8 mouse cellular contexts compared by ENCODE assay signal in genomic region chr2:52558411-52558810, GRCm38 (mm10).
DNase-seq lines count a peak whose midpoint lies in the region; ATAC-seq and TF ChIP-seq lines count a peak whose summit lies in the region.

No protein-coding gene starts in this region.

- peak overlapping the region; percentile 89 for H3K4me3 ChIP-seq in cerebellum, adult 2 months (replicated peaks; ENCODE audit: insufficient read depth, low read depth, low read length)

- ATAC-seq in granulocyte monocyte progenitor cell, adult 5-6 weeks (replicated peaks; ENCODE audit: poor library complexity, severe bottlenecking), result peak; percentile 59
- no peak for ATAC-seq in activated CD4-positive, CD25-positive, alpha-beta regulatory T cell, adult 4 months

- WGBS in cerebellum, adult 2 months, result 5% methylated on average over 8 of the region's 8 CpGs

- TF ChIP-seq CTCF in cerebellum, adult 2 months (IDR thresholded peaks at IDR 0.05; ENCODE audit: borderline replicate concordance, insufficient read depth, low read depth, low read length), result no peak

- no peaks in the 10 kb centered on the region for H3K27me3 ChIP-seq in cerebellum, adult 2 months (ENCODE audit: control insufficient read depth, insufficient read depth, low read length)

- DNase-seq in adrenal gland, postnatal 10 days, result peak; percentile 7
- DNase-seq in adrenal gland, adult (ENCODE audit: inconsistent age in 2 of 2, low spot score in 1 of 2), result no peak
- peak; percentile 83 to 91 for DNase-seq in cerebellum, adult 2 months
- DNase-seq in left cerebral cortex, adult 8-10 months (ENCODE audit: low spot score in 2 of 2), result peak; percentile 48 to 70
- DNase-seq in retina, postnatal 7 days (ENCODE audit: low read depth, low spot score), result peak; percentile 11
- no peak for DNase-seq in testis, postnatal 14 days (ENCODE audit: low spot score)

- H3K4me1 ChIP-seq in cerebellum, adult 2 months (ENCODE audit: control insufficient read depth, insufficient read depth, low read length), result peaks cover 24% of the 10 kb centered on the region

- peak; percentile 93; the same call in 1 of the 2 replicates for TF ChIP-seq POLR2A in cerebellum, adult 2 months (IDR thresholded peaks at IDR 0.05; ENCODE audit: borderline replicate concordance, insufficient read depth, low read length)

- H3K27ac ChIP-seq in cerebellum, adult 2 months (ENCODE audit: insufficient read depth, low read length), result peak overlapping the region; percentile 77; the same call in 1 of the 2 replicates

Comparison
In these comparisons a context has a peak if more than half of its experiments do, and no peak if none do; other contexts are left out.
1. DNase-seq: peak in adrenal gland, postnatal 10 days (single experiment), cerebellum, adult 2 months (2 of 2), left cerebral cortex, adult 8-10 months (2 of 2) and retina, postnatal 7 days (single experiment); none in adrenal gland, adult (0 of 2) and testis, postnatal 14 days (single experiment).